Mouse (Mus musculus) kidney, postnatal 0 days (tissue): ENCODE results near the gene Gm2a. TPM values are rescaled to one million over a fixed set of nuclear protein-coding genes. Genes with fewer than 3 reads are reported as not detected.

Experiments used
- ATAC-seq: fragments of 200-750 bp; cut with Nextera tagmentation; replicated peaks from 2 replicates; pipeline ENCODE4 v1.8.0; 2017; ENCODE audit warnings: low read depth, moderate number of reproducible peaks, moderate TSS enrichment, moderate library complexity; ENCODE audit not compliant: low FRiP score
- DNase-seq: peaks from one replicate; pipeline ENCODE4 v3.0.0-alpha.2; 2016; ENCODE audit warnings: low spot score
- H3K27ac ChIP-seq: fragments of 300-500 bp; sonication (generic); 2 replicates; pipeline ENCODE4 v1.5.1; 2014; ENCODE audit warnings: mild to moderate bottlenecking
- H3K27me3 ChIP-seq: fragments of 300-500 bp; sonication (generic); 2 replicates; pipeline ENCODE4 v1.6.1; 2014; ENCODE audit warnings: low read length, mixed read lengths; ENCODE audit not compliant: insufficient read depth
- H3K36me3 ChIP-seq: fragments of 300-500 bp; sonication (generic); 2 replicates; pipeline ENCODE4 v1.6.1; 2014; ENCODE audit warnings: low read length, mixed read lengths; ENCODE audit not compliant: insufficient read depth
- H3K4me1 ChIP-seq: fragments of 300-500 bp; sonication (generic); replicated peaks from 2 replicates; pipeline ENCODE4 v1.6.1; 2014; ENCODE audit warnings: antibody characterized with exemption, low read length, mixed read lengths; ENCODE audit not compliant: insufficient read depth
- H3K4me2 ChIP-seq: fragments of 300-500 bp; sonication (generic); 2 replicates; pipeline ENCODE4 v1.6.1; 2014; ENCODE audit warnings: mild to moderate bottlenecking, low read length, moderate library complexity, mixed read lengths
- H3K4me3 ChIP-seq: fragments of 300-500 bp; sonication (generic); replicated peaks from 2 replicates; pipeline ENCODE4 v1.5.1; 2014; ENCODE audit warnings: low read depth, low read length
- H3K9ac ChIP-seq: fragments of 300-500 bp; sonication (generic); 2 replicates; pipeline ENCODE4 v1.6.1; 2014; ENCODE audit warnings: low read depth, low read length
- H3K9me3 ChIP-seq: fragments of 300-500 bp; sonication (generic); replicated peaks from 2 replicates; pipeline ENCODE4 v1.6.1; 2016; ENCODE audit warnings: low read length, inconsistent platforms, mixed read lengths
- CTCF ChIP-seq: IDR thresholded peaks from 2 replicates; pipeline ENCODE4 v1.5.1; 2016; ENCODE audit warnings: antibody characterized with exemption, low read depth, mild to moderate bottlenecking, moderate library complexity
- WGBS: fragments of 180-500 bp; shearing (Covaris S2); extraction: QIAGEN DNeasy Blood & Tissue Kit; methylation state at CpG from one replicate; pipeline ENCODE4 v1.1.7; 2014; 5-methylcytosine and 5-hydroxymethylcytosine counted together
- polyA plus RNA-seq: library from polyadenylated mRNA; unstranded; fragments of >200 nt; fragmentation: Nextera tagmentation; extraction: Ambion mirVana; gene quantifications from 2 replicates; pipeline ENCODE4 v1.2.1, GENCODE M21; 2015

Gm2a gene
- polyA plus RNA-seq, 1 experiment from 2014 or later: 59.8 TPM

- WGBS: 91% methylated on average over 8 of the region's 8 CpGs
- Histone ChIP-seq H3K4me2 (peak overlapping the region; percentile 67; the same call in 1 of the 2 replicates), H3K9me3 (no peaks in the 10 kb centered on the region), H3K27ac (no peak overlapping the region), H3K27me3 (no peaks in the 10 kb centered on the region), H3K9ac (no peak overlapping the region), H3K4me3 (no peak overlapping the region), H3K36me3 (no peaks in the 10 kb centered on the region), H3K4me1 (peaks cover 10% of the 10 kb centered on the region; the same call in 1 of the 2 replicates)
- ATAC-seq (no peak), DNase-seq (no peak)
- no peak for TF ChIP-seq CTCF
Measured at GRCm38 (mm10) chr11:55099019-55099771, 1.3 kb downstream of the Gm2a start.

- H3K4me3 ChIP-seq: no peak overlapping the region
- WGBS: 61% methylated on average over 4 of the region's 4 CpGs
- H3K36me3 ChIP-seq: no peaks in the 10 kb centered on the region
- no peak overlapping the region for H3K27ac ChIP-seq
- DNase-seq (no peak), ATAC-seq (no peak)
- H3K9ac ChIP-seq: no peak overlapping the region
- no peak overlapping the region for H3K4me2 ChIP-seq
- peaks cover 10% of the 10 kb centered on the region; the same call in 1 of the 2 replicates for H3K4me1 ChIP-seq
- no peak for TF ChIP-seq CTCF
- H3K27me3 ChIP-seq: no peaks in the 10 kb centered on the region
- H3K9me3 ChIP-seq: no peaks in the 10 kb centered on the region
Measured at GRCm38 (mm10) chr11:55099868-55100267, 2.0 kb downstream of the Gm2a start.

- ATAC-seq (no peak), DNase-seq (no peak)
- no peak overlapping the region for H3K27ac ChIP-seq
- H3K9me3 ChIP-seq: no peaks in the 10 kb centered on the region
- WGBS: 86% methylated on average over 3 of the region's 3 CpGs
- H3K27me3 ChIP-seq: no peaks in the 10 kb centered on the region
- no peak overlapping the region for H3K9ac ChIP-seq
- H3K36me3 ChIP-seq: 0 out of 2 replicates have a peak, but pooled peaks cover 4% of the 10 kb centered on the region
- no peak overlapping the region for H3K4me2 ChIP-seq
- peaks cover 5% of the 10 kb centered on the region; the same call in 1 of the 2 replicates for H3K4me1 ChIP-seq
- H3K4me3 ChIP-seq: no peak overlapping the region
- no peak for TF ChIP-seq CTCF
Measured at GRCm38 (mm10) chr11:55102015-55102414, 4.1 kb downstream of the Gm2a start.

- WGBS: 70% methylated on average over 3 of the region's 3 CpGs
- Histone ChIP-seq H3K4me2 (no peak overlapping the region), H3K27ac (no peak overlapping the region), H3K9ac (no peak overlapping the region), H3K36me3 (0 out of 2 replicates have a peak, but pooled peaks cover 4% of the 10 kb centered on the region), H3K9me3 (no peaks in the 10 kb centered on the region), H3K4me1 (peaks cover 4% of the 10 kb centered on the region; the same call in 1 of the 2 replicates), H3K27me3 (no peaks in the 10 kb centered on the region), H3K4me3 (no peak overlapping the region)
- TF ChIP-seq CTCF: no peak
- DNase-seq (no peak), ATAC-seq (peak; percentile 70; the same call in 1 of the 2 replicates)
Measured at GRCm38 (mm10) chr11:55103229-55103628, 5.3 kb downstream of the Gm2a start.

- Histone ChIP-seq H3K4me1 (0 out of 2 replicates have a peak, but pooled peaks cover 2% of the 10 kb centered on the region), H3K27ac (no peak overlapping the region), H3K4me3 (no peak overlapping the region), H3K4me2 (no peak overlapping the region), H3K36me3 (0 out of 2 replicates have a peak, but pooled peaks cover 4% of the 10 kb centered on the region), H3K27me3 (no peaks in the 10 kb centered on the region), H3K9ac (no peak overlapping the region), H3K9me3 (no peaks in the 10 kb centered on the region)
- no peak for DNase-seq
- TF ChIP-seq CTCF: no peak
- WGBS: 65% methylated on average over 4 of the region's 4 CpGs
- peak; percentile 60 for ATAC-seq
Measured at GRCm38 (mm10) chr11:55105389-55105788, 7.5 kb downstream of the Gm2a start.

GRCm38 (mm10) chr11:55106636-55107035 lies 8.7 kb downstream of the Gm2a start:
- Histone ChIP-seq H3K4me2 (no peak overlapping the region), H3K36me3 (0 out of 2 replicates have a peak, but pooled peaks cover 4% of the 10 kb centered on the region), H3K27me3 (no peaks in the 10 kb centered on the region), H3K9ac (no peak overlapping the region), H3K27ac (no peak overlapping the region), H3K4me1 (0 out of 2 replicates have a peak, but pooled peaks cover 8% of the 10 kb centered on the region), H3K9me3 (no peaks in the 10 kb centered on the region), H3K4me3 (no peak overlapping the region)
- WGBS: 76% methylated on average over 1 of the region's 1 CpGs
- TF ChIP-seq CTCF: no peak
- no peak for DNase-seq
- ATAC-seq: no peak
